Mouse (Mus musculus): ENCODE data around the gene Kazn. TPM values are rescaled to one million over a fixed set of nuclear protein-coding genes. Genes with fewer than 3 reads are reported as not detected.

Gene Kazn
- polyA plus RNA-seq, 1 experiment from 2014 or later: 29.3 TPM

DNA sequence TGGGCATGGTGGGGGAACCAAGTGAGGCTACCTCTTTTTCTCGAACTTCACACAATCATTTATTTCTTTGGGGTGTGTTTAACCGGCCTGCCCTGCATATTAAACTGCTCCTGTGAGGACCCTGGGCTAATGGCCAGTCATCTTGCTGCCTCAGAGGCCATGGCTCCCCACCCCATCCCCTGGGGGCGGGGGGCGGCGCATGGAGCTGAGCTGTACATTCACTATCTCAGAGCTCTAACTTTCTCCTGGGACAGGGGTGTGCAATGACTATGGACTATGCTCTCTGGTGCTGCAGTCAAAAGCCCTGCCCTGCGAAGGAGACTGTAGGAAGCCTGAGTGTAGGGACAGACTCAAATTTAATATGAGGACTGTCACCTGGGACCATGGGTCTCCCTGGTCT, 22.2 kb downstream of the Kazn start:
- H3K4me1 ChIP-seq (ENCODE audit: control insufficient read depth, insufficient read depth, low read length): peaks cover 16% of the 10 kb centered on the region; the same call in 1 of the 2 replicates
- no peak for ATAC-seq
- 92% methylated on average over 6 of the region's 6 CpGs for WGBS

DNA sequence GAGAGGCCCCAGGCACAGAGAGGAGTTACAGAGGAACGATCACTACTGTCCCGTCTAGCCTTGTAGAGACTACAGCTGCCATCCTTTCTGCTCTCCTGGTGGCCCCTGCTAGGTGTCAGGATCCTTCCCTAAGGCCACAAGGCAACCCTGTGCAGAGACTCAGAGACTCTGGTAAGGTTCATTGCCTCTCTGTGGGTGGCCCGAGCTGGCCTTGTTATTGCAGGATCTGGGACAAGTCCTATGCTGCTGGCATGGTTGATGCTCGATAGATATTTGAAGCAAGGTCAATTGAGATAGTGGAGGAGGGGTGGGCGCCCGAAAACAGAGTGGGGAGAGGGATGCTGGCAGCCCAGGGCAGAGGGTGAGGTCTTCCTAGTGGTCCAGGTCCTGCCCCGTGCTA, 23.4 kb downstream of the Kazn start:
- Histone ChIP-seq H3K36me3 (ENCODE audit: control insufficient read depth, insufficient read depth, low read length) (no peaks in the 10 kb centered on the region), H3K4me3 (ENCODE audit: low read depth, low read length) (no peak overlapping the region), H3K4me2 (ENCODE audit: low read length) (no peak overlapping the region), H3K9me3 (replicated peaks; ENCODE audit: control insufficient read depth, low read length, poor library complexity, severe bottlenecking) (no peaks in the 10 kb centered on the region), H3K27ac (ENCODE audit: low read length) (no peak overlapping the region), H3K9ac (ENCODE audit: low read depth, low read length) (no peak overlapping the region), H3K4me1 (ENCODE audit: control insufficient read depth, insufficient read depth, low read length) (peaks cover 12% of the 10 kb centered on the region; the same call in 1 of the 2 replicates), H3K27me3 (ENCODE audit: control insufficient read depth, insufficient read depth, low read depth, low read length) (no peaks in the 10 kb centered on the region)
- 75% methylated on average over 7 of the region's 7 CpGs for WGBS
- ATAC-seq: no peak

More for the DNA sequence above, 22.2 kb downstream of the Kazn start:
- H3K27me3 ChIP-seq (ENCODE audit: control insufficient read depth, insufficient read depth, low read depth, low read length): no peaks in the 10 kb centered on the region
- H3K4me2 ChIP-seq (ENCODE audit: low read length): no peak overlapping the region
- no peaks in the 10 kb centered on the region for H3K36me3 ChIP-seq (ENCODE audit: control insufficient read depth, insufficient read depth, low read length)
- H3K9me3 ChIP-seq (replicated peaks; ENCODE audit: control insufficient read depth, low read length, poor library complexity, severe bottlenecking): no peaks in the 10 kb centered on the region
- H3K4me3 ChIP-seq (ENCODE audit: low read depth, low read length): no peak overlapping the region
- H3K9ac ChIP-seq (ENCODE audit: low read depth, low read length): no peak overlapping the region
- no peak overlapping the region for H3K27ac ChIP-seq (ENCODE audit: low read length)

DNA sequence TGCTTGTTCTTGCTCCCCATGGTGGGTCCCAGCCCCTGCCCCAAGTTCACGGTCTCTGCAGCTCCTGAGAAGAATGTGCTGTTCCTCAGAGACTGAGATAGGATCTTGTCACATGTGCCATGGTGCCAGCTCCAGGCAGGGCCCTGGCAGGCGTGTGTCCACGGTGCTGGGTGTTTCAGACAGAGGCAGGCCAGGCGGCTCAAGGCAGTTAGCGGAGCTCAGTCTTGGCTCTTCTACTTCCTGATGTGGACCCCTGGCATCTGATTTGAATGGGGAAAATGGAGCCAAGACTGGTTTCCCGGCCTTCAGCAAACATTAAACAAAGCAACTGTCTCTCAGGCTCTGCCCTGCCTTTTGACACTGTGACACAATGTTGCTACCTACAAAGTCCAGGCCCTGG, 24.7 kb downstream of the Kazn start:
- no peaks in the 10 kb centered on the region for H3K9me3 ChIP-seq (replicated peaks; ENCODE audit: control insufficient read depth, low read length, poor library complexity, severe bottlenecking)
- H3K27me3 ChIP-seq (ENCODE audit: control insufficient read depth, insufficient read depth, low read depth, low read length): no peaks in the 10 kb centered on the region
- ATAC-seq: no peak
- no peak overlapping the region for H3K4me2 ChIP-seq (ENCODE audit: low read length)
- no peak overlapping the region for H3K4me3 ChIP-seq (ENCODE audit: low read depth, low read length)
- no peak overlapping the region for H3K9ac ChIP-seq (ENCODE audit: low read depth, low read length)
- H3K4me1 ChIP-seq (ENCODE audit: control insufficient read depth, insufficient read depth, low read length): peaks cover 12% of the 10 kb centered on the region; the same call in 1 of the 2 replicates
- H3K36me3 ChIP-seq (ENCODE audit: control insufficient read depth, insufficient read depth, low read length): no peaks in the 10 kb centered on the region
- 50% methylated on average over 6 of the region's 6 CpGs for WGBS
- no peak overlapping the region for H3K27ac ChIP-seq (ENCODE audit: low read length)

DNA sequence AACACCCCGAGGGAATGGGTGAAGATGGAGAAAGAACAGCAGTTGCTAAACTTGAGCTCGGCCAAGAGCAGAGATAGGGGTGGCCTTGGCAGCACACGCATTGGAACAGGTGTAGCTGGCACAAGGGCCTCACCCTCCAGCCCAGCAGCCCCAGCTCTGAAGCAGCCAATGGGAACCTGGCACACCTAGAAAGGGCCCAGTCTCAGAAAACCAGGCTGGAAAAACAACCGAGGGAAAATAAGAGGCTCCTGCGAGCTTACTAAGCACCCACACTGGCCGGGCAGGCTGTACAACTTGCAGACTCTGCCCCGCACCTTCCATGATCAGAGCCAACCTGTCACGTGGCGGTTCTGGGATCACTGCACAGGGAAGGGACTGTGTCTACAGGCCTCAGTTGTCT, 26.8 kb downstream of the Kazn start:
- no peak overlapping the region for H3K4me3 ChIP-seq (ENCODE audit: low read depth, low read length)
- WGBS: 88% methylated on average over 9 of the region's 9 CpGs
- no peak overlapping the region for H3K4me2 ChIP-seq (ENCODE audit: low read length)
- no peaks in the 10 kb centered on the region for H3K9me3 ChIP-seq (replicated peaks; ENCODE audit: control insufficient read depth, low read length, poor library complexity, severe bottlenecking)
- H3K27ac ChIP-seq (ENCODE audit: low read length): no peak overlapping the region
- peaks cover 12% of the 10 kb centered on the region; the same call in 1 of the 2 replicates for H3K4me1 ChIP-seq (ENCODE audit: control insufficient read depth, insufficient read depth, low read length)
- no peaks in the 10 kb centered on the region for H3K36me3 ChIP-seq (ENCODE audit: control insufficient read depth, insufficient read depth, low read length)
- ATAC-seq: no peak
- no peak overlapping the region for H3K9ac ChIP-seq (ENCODE audit: low read depth, low read length)
- H3K27me3 ChIP-seq (ENCODE audit: control insufficient read depth, insufficient read depth, low read depth, low read length): no peaks in the 10 kb centered on the region

DNA sequence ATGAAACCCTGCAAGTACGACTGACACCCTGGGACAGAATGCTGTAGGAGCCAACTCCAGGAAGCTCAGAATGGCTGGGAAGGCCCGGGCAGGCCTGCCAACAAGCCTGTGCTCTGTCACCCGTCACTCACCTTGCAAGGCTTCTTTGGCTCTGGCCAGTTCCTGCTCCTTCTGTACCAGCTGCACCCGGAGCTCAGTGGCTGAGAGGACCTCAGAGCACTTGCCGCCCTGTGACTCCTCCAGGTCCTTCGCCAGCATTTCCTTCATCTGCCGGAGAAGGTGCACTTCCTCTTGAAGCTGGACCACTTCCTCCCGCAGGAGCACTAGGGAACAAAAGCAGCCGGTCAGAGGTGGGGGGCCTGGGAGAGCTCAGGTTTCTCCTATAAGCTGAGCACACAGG, 29.3 kb downstream of the Kazn start:
- Histone ChIP-seq H3K4me1 (ENCODE audit: control insufficient read depth, insufficient read depth, low read length) (peaks cover 12% of the 10 kb centered on the region; the same call in 1 of the 2 replicates), H3K9me3 (replicated peaks; ENCODE audit: control insufficient read depth, low read length, poor library complexity, severe bottlenecking) (no peaks in the 10 kb centered on the region), H3K4me2 (ENCODE audit: low read length) (no peak overlapping the region), H3K27ac (ENCODE audit: low read length) (no peak overlapping the region), H3K4me3 (ENCODE audit: low read depth, low read length) (no peak overlapping the region), H3K27me3 (ENCODE audit: control insufficient read depth, insufficient read depth, low read depth, low read length) (no peaks in the 10 kb centered on the region), H3K36me3 (ENCODE audit: control insufficient read depth, insufficient read depth, low read length) (no peaks in the 10 kb centered on the region), H3K9ac (ENCODE audit: low read depth, low read length) (no peak overlapping the region)
- ATAC-seq: no peak
- 79% methylated on average over 9 of the region's 9 CpGs for WGBS

DNA sequence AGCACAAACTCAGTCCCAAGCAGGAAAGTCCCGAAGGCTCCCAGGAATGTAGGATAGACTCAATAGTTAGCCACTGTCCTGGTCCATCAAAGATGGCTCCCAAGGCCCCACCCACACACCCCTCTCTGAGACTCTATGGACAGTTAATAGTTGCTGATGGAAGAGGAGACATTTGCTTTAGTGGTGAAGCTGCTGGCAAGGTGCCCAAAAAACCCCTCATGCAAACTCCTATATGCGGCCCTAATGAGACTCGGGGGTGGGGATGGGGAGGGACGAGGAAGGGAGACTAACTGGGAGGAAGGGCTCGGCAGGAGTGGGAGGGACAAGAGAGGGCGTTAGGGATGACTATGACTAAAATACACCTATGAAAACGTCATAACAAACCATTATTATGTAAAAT, 29.7 kb downstream of the Kazn start:
- no peak overlapping the region for H3K27ac ChIP-seq (ENCODE audit: low read length)
- no peak for ATAC-seq
- no peak overlapping the region for H3K4me3 ChIP-seq (ENCODE audit: low read depth, low read length)
- WGBS: 62% methylated on average over 7 of the region's 7 CpGs
- H3K9ac ChIP-seq (ENCODE audit: low read depth, low read length): no peak overlapping the region
- H3K4me1 ChIP-seq (ENCODE audit: control insufficient read depth, insufficient read depth, low read length): peaks cover 12% of the 10 kb centered on the region; the same call in 1 of the 2 replicates
- no peaks in the 10 kb centered on the region for H3K36me3 ChIP-seq (ENCODE audit: control insufficient read depth, insufficient read depth, low read length)
- no peaks in the 10 kb centered on the region for H3K9me3 ChIP-seq (replicated peaks; ENCODE audit: control insufficient read depth, low read length, poor library complexity, severe bottlenecking)
- no peaks in the 10 kb centered on the region for H3K27me3 ChIP-seq (ENCODE audit: control insufficient read depth, insufficient read depth, low read depth, low read length)
- no peak overlapping the region for H3K4me2 ChIP-seq (ENCODE audit: low read length)

DNA sequence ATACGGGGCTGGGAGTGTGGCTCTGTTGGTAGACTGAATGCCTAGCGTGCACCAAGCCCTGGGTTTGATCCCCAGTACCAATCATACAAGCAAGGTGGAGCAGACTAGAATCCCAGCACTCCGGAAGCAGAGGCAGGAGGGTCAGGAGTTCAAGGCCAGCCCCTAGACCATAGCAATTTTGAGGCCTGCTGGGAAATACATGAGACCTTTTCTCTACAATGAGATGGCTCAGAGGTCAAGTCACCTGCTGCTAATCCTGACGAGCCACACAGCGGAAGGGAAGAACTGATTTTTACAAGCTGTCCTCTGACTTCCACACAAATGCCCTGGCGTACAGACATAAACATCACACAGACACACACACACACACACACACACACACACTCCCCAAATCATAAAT, 33.5 kb downstream of the Kazn start:
- H3K4me3 ChIP-seq (ENCODE audit: low read depth, low read length): no peak overlapping the region
- H3K9me3 ChIP-seq (replicated peaks; ENCODE audit: control insufficient read depth, low read length, poor library complexity, severe bottlenecking): 0 out of 2 replicates have a peak, but pooled peaks cover 2% of the 10 kb centered on the region
- H3K27me3 ChIP-seq (ENCODE audit: control insufficient read depth, insufficient read depth, low read depth, low read length): no peaks in the 10 kb centered on the region
- H3K27ac ChIP-seq (ENCODE audit: low read length): no peak overlapping the region
- H3K4me2 ChIP-seq (ENCODE audit: low read length): no peak overlapping the region
- 75% methylated on average over 6 of the region's 6 CpGs for WGBS
- no peak overlapping the region for H3K9ac ChIP-seq (ENCODE audit: low read depth, low read length)
- no peaks in the 10 kb centered on the region for H3K36me3 ChIP-seq (ENCODE audit: control insufficient read depth, insufficient read depth, low read length)
- no peak for ATAC-seq
- H3K4me1 ChIP-seq (ENCODE audit: control insufficient read depth, insufficient read depth, low read length): no peaks in the 10 kb centered on the region; the same call in 1 of the 2 replicates

DNA sequence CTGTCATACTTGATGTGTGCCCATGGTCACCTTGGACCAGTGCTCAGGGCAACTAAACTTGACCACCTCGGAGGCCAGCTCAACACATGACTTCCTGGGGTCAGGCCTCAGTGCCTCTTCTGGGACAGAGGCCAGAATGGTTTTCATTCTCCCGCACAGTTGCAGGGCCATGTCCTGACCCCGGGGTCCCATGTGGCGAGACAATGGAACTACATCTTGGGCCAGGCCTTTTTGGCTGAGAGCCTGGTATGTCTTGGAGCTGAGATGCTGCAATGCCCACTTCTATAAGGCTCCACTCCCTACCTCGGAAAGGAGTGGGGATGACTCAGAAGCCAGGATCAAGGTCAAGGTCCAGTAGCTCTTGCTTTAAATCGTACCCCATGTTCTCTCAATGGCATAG, 42.6 kb downstream of the Kazn start:
- Histone ChIP-seq H3K27ac (ENCODE audit: low read length) (no peak overlapping the region), H3K4me3 (ENCODE audit: low read depth, low read length) (no peak overlapping the region), H3K9ac (ENCODE audit: low read depth, low read length) (no peak overlapping the region), H3K4me1 (ENCODE audit: control insufficient read depth, insufficient read depth, low read length) (no peaks in the 10 kb centered on the region), H3K36me3 (ENCODE audit: control insufficient read depth, insufficient read depth, low read length) (no peaks in the 10 kb centered on the region), H3K4me2 (ENCODE audit: low read length) (no peak overlapping the region), H3K9me3 (replicated peaks; ENCODE audit: control insufficient read depth, low read length, poor library complexity, severe bottlenecking) (no peaks in the 10 kb centered on the region), H3K27me3 (ENCODE audit: control insufficient read depth, insufficient read depth, low read depth, low read length) (no peaks in the 10 kb centered on the region)
- 69% methylated on average over 6 of the region's 6 CpGs for WGBS
- ATAC-seq: no peak

DNA sequence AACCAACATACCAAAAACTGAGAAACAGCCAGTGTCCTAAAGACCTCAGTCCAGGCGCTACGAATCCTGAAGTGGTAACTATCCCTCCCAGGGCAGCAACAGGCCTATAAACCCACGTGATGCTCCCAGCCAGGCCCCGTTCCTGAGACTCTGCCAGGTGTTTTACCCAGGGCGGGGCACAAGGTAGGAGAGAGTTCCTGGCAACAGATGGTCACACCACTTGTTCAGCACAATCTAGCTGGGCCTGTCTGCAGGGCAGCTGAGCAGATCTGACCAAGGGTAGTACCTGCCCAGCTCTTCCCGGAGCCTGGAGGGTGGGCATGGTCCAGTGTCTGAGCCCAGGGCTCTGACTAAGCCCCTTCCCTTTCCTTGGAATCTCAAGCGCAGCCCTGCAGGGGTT, 45.4 kb downstream of the Kazn start:
- 88% methylated on average over 7 of the region's 7 CpGs for WGBS
- no peak for ATAC-seq
- H3K4me1 ChIP-seq (ENCODE audit: control insufficient read depth, insufficient read depth, low read length): no peaks in the 10 kb centered on the region; the same call in 1 of the 2 replicates
- H3K9me3 ChIP-seq (replicated peaks; ENCODE audit: control insufficient read depth, low read length, poor library complexity, severe bottlenecking): no peaks in the 10 kb centered on the region
- H3K36me3 ChIP-seq (ENCODE audit: control insufficient read depth, insufficient read depth, low read length): no peaks in the 10 kb centered on the region
- no peaks in the 10 kb centered on the region for H3K27me3 ChIP-seq (ENCODE audit: control insufficient read depth, insufficient read depth, low read depth, low read length)
- no peak overlapping the region for H3K4me3 ChIP-seq (ENCODE audit: low read depth, low read length)
- no peak overlapping the region for H3K4me2 ChIP-seq (ENCODE audit: low read length)
- no peak overlapping the region for H3K9ac ChIP-seq (ENCODE audit: low read depth, low read length)
- H3K27ac ChIP-seq (ENCODE audit: low read length): no peak overlapping the region

Measured in midbrain, embryonic 16.5 days (tissue).